Mouse (Mus musculus): ENCODE results near the gene Rnf208.

DNA sequence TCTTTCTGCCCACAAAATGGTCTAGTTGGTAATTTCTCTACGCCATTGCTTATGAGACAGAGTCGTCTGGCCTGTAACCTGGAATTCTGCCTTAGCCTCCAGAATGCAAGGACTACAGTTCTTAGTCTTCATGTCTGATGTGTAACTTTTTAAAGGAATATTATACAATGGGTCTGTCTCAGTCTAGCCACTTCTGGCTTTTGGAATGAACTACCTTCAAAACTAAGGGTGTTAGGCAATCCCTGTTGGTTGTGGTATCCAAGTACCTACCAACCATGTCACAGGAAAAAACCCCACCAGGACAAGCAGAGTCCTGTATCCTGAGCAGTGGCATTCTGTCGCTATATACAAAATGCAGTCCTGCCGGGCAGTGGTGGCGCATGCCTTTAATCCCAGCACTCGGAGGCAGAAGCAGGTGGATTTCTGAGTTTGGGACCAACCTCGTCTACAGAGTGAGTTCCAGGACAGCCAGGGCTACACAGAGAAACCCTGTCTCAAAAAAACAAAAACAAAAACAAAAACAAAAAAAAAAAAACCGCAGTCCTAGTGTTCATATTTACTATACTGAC lies 16.2 kb upstream of the Rnf208 start:
- TF ChIP-seq POLR2A (IDR thresholded peaks at IDR 0.05; ENCODE audit: borderline replicate concordance, insufficient read depth, low read length) (no peak), CTCF (IDR thresholded peaks at IDR 0.05; ENCODE audit: borderline replicate concordance, insufficient read depth, low read depth, low read length) (no peak)

Measured in cerebellum, adult 2 months (tissue).